Mouse (Mus musculus) bone marrow, adult 2 months (tissue): Measurements from ENCODE around the gene Ctnna2. TPM values are rescaled to one million over a fixed set of nuclear protein-coding genes. Genes with fewer than 3 reads are reported as not detected.

Experiments
- H3K27ac ChIP-seq: fragments of 200-500 bp; 2 replicates; pipeline ENCODE4 v1.5.1; 2012; ENCODE audit warnings: low read depth, mild to moderate bottlenecking, control low read depth, inconsistent platforms, low read length; ENCODE audit not compliant: control insufficient read depth, poor library complexity, insufficient read depth
- H3K4me1 ChIP-seq: fragments of 200-500 bp; 2 replicates; pipeline ENCODE4 v1.6.1; 2011; ENCODE audit warnings: low read length; ENCODE audit not compliant: control insufficient read depth, insufficient read depth
- H3K4me3 ChIP-seq: fragments of 200-500 bp; replicated peaks from 2 replicates; pipeline ENCODE3; 2011; ENCODE audit warnings: mild to moderate bottlenecking, low read depth, low read length, control low read depth; ENCODE audit not compliant: control insufficient read depth
- CTCF ChIP-seq: fragments of 200-500 bp; IDR thresholded peaks from 2 replicates; pipeline ENCODE4 v1.5.1; 2011; ENCODE audit warnings: low read length, control low read depth; ENCODE audit not compliant: control insufficient read depth, insufficient read depth
- POLR2A ChIP-seq: fragments of 200-500 bp; IDR thresholded peaks from 2 replicates; pipeline ENCODE4 v1.6.1; 2011; ENCODE audit warnings: low read depth, mild to moderate bottlenecking, control low read depth, low read length, borderline replicate concordance; ENCODE audit not compliant: control insufficient read depth
- WGBS: fragments of 180-500 bp; shearing (Covaris S2); methylation state at CpG from one replicate; pipeline ENCODE4 v1.1.7; 2018; 5-methylcytosine and 5-hydroxymethylcytosine counted together
- polyA plus RNA-seq: library from polyadenylated mRNA; stranded (reverse); fragments of >200 nt; gene quantifications from 2 replicates; pipeline ENCODE4 v1.2.4, GENCODE M21; 2011; ENCODE audit warnings: low replicate concordance; ENCODE audit not compliant: missing spikeins, insufficient read depth, insufficient read length

Ctnna2 gene
- polyA plus RNA-seq, 1 experiment: not detected

DNA sequence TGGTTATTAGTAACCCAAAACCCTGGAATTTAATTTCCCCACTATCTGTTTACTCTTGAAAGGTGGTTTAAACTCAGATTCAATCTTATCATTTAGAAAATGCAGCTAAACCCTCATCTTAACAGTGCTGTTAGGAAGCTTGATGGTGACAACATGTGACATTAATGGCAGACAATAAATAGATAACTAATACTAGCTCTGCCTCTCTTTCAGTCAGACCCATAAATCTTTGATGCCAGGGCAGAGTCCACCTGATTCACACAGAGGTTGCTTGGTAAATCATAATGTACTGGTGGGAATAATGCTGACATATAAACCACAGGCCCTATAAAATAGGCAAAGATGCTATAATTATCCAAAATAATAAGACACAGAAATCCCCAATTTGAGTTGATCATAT, 398.6 kb downstream of the Ctnna2 start:
- Histone ChIP-seq H3K27ac (no peak overlapping the region), H3K4me3 (no peak overlapping the region), H3K4me1 (no peaks in the 10 kb centered on the region)
- TF ChIP-seq CTCF: no peak
- no peak for TF ChIP-seq POLR2A

DNA sequence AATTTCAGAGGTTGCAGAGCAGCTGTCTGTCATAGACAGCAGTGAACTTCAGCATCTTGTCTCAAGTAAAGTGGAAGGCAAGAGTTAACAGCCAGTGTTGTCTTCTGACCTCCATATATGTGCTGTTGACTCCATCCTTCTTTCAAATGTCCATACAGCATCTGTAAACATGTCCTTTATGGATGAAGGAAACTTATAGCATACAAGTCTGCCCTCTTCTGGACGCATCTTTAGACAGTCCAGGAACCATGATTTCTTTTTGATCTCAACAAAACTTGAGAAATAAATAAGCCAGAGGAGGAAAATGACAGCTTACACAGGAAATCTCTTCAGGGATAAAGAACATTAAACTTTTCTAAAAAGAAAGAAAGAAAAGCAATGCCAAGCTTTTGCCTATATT, 400.9 kb downstream of the Ctnna2 start:
- WGBS: 44% methylated on average over 1 of the region's 1 CpGs
- H3K4me3 ChIP-seq: no peak overlapping the region
- H3K27ac ChIP-seq: no peak overlapping the region
- H3K4me1 ChIP-seq: no peaks in the 10 kb centered on the region
- no peak for TF ChIP-seq CTCF
- no peak for TF ChIP-seq POLR2A

DNA sequence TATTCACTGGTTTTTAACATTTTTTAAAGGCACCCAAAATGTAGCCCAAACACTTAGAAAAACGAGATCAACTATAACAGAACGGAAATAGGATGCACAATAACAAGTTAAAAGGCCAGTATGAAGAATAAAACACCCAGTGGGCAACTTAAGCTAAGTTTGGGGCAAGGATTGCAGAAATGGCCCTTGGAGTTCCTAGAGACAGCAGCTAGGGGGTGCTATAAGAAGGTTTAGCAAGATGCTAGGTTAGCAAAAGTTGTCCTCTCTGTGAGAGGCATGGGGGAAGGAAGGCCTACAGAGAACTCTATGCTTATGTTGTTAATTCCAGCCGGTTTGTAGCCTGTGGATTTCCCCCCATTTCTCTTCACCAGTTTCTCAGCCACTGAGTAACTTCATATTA, 401.9 kb downstream of the Ctnna2 start:
- Histone ChIP-seq H3K4me1 (no peaks in the 10 kb centered on the region), H3K27ac (no peak overlapping the region), H3K4me3 (no peak overlapping the region)
- no peak for TF ChIP-seq CTCF
- no peak for TF ChIP-seq POLR2A
- 51% methylated on average over 3 of the region's 3 CpGs for WGBS

DNA sequence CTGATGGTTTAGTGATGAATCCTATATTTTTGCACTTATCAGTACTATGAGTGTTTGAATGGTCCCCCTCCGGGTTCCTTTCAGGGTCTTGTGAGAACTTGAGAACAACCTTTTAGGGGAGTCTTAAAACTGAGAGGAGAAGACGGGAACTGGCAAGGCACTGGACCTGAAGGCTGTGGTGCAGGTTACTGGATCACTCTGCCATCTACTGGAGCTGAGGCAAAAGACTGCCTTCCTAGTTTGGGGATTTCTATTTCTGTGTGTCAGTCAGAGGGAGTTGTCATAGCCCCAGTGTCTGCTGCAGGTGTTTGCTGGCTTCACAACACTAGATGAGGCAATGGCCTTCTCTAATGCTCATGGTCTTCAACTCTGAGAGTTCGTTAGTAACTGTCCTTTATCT, 406.9 kb downstream of the Ctnna2 start:
- TF ChIP-seq POLR2A (no peak), CTCF (no peak)
- H3K4me1 ChIP-seq: no peaks in the 10 kb centered on the region
- H3K4me3 ChIP-seq: no peak overlapping the region
- WGBS: 49% methylated on average over 3 of the region's 3 CpGs
- H3K27ac ChIP-seq: no peak overlapping the region

DNA sequence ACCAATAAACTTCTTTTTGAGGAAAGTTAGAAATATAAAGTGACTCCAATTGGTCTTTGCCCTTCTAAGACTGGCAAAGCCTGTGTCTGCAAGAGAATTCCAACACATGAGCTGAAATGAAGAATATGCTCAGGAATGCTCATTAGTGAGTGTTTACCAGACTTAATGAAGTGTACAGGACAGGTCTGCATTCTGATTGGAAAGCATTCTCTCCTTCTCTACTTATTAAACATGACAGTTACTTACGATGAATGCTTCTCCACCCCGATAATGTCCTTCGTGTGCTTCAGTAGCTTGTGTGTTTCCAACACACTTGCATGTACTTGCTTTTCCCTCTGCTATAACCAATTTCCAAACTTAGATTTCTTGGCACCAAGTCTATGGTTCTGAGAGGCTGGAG, 409.6 kb downstream of the Ctnna2 start:
- TF ChIP-seq CTCF: no peak
- TF ChIP-seq POLR2A: no peak
- H3K4me1 ChIP-seq: no peaks in the 10 kb centered on the region
- WGBS: 87% methylated on average over 3 of the region's 3 CpGs
- no peak overlapping the region for H3K4me3 ChIP-seq
- H3K27ac ChIP-seq: no peak overlapping the region

DNA sequence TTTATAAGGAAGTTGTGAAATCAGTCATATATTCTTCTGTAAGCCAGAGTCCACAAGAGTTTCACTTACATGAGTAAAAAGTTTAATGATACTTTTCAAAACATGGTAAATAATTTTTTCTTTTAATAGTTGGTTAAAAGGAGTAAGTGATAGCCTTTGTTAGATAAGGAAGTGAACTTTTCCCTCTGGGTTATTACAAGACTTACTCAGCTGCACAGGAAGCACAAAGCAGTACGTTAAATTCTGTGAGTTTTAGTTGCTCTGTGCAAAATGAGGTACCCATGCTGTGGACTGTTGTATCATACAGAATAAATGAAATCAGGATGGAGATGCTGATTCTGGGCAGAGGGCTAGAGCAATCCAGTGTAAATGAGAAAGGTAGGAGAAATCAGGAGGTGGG, 423.3 kb downstream of the Ctnna2 start:
- 51% methylated on average over 1 of the region's 1 CpGs for WGBS
- TF ChIP-seq POLR2A (no peak), CTCF (no peak)
- H3K4me1 ChIP-seq: no peaks in the 10 kb centered on the region
- H3K4me3 ChIP-seq: no peak overlapping the region
- no peak overlapping the region for H3K27ac ChIP-seq

DNA sequence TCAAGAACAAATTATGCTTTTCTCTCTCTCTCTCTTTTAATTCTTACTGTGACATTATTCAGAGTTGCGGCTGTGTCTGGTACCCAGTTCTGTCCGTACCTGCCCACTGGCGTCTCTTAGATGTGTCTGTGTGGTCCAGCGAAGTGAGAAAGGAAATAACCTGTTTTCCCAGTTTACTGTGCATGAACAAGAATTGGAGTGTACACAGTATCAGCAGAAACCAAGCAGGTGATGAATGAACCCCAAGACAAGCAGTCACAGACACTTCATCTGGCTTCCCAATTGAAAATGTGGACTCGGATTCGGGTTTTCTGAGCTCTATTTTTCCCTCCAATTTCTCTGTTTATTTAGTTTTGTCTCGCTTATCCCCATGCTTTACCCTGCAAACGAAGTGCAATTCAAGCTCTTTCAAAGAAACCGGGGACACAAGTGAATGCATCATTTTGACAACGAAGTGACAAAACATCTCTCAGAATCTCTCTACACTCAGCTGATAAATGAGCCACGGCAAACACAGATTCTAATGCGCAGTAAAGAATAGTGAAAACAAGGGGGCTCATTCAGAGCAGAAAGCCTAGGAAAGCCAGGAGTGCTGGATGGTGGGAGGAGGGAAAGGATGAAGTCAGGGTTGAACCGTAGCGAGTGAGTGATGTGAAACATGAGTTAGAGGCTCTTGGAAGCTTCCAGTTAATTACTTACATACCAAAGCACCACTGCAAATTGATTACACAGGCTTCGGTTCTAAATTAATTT, 442.3 kb downstream of the Ctnna2 start:
- Histone ChIP-seq H3K4me3 (no peak overlapping the region), H3K4me1 (no peaks in the 10 kb centered on the region), H3K27ac (no peak overlapping the region)
- WGBS: 78% methylated on average over 15 of the region's 15 CpGs
- TF ChIP-seq POLR2A (no peak), CTCF (no peak)

DNA sequence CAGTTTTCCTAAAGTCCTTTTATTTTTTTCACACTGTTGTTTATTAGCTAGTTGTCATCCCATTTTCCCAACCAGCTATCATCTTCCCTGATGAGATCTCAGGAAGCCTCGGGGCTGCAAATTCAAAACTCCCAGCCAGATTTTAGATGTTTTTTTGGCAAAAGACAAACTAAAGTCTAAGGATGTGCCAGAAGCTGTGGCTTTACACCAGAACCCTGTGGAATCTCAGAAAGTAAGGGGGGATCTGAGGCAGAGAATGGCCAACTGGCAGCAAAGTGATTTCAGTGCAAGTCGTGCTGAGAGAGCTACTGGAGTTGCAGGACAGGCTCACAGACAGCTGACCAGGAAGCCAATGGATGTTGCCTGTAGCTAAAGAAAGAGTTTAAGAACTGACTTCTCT, 451.9 kb downstream of the Ctnna2 start:
- Histone ChIP-seq H3K4me1 (no peaks in the 10 kb centered on the region), H3K4me3 (no peak overlapping the region), H3K27ac (no peak overlapping the region)
- TF ChIP-seq POLR2A (no peak), CTCF (no peak)
- WGBS: 68% methylated on average over 2 of the region's 2 CpGs

DNA sequence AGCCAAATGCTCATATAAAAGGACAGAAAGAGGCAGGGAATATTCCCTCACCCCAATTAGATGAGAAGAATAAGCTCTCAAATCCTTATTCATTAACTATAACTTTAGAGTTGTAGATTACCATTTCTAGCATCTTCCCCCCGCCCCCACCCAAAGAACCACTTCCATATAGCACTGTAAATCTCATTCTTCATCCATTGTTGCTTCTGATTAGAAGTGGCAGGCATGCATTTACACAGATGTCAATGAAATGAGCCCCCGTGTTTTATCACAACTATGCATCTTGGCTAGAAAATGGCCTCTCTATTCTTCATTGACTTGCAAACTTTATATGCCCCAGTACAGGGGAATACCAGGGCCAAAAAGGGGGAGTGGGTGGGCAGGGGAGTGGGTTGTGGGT, 457.7 kb downstream of the Ctnna2 start:
- H3K4me1 ChIP-seq: no peaks in the 10 kb centered on the region
- H3K27ac ChIP-seq: no peak overlapping the region
- TF ChIP-seq POLR2A: no peak
- no peak for TF ChIP-seq CTCF
- 68% methylated on average over 2 of the region's 2 CpGs for WGBS
- H3K4me3 ChIP-seq: no peak overlapping the region

DNA sequence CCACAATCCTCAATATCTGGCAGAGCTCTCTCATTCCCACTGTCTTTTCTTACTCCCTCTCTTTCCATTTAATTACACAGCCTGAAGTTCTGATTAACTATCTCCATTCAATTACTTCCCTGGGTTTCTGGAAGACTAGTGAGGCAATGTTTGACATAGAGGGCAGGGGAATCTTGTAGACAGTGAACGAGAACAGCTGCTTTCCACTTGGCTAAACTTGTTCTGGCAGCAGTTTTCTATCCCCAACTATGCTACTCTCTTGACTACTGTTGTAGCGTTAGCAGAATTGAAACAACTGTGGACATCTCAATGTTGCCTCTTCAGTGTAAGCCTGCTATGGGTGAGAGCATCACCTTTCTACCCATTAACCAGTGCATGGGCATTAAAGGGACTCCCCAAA, 463.0 kb downstream of the Ctnna2 start:
- no peak for TF ChIP-seq POLR2A
- no peak for TF ChIP-seq CTCF
- H3K27ac ChIP-seq: no peak overlapping the region
- WGBS: 70% methylated on average over 2 of the region's 2 CpGs

More for the DNA sequence above, 463.0 kb downstream of the Ctnna2 start:
- H3K4me1 ChIP-seq: no peaks in the 10 kb centered on the region
- H3K4me3 ChIP-seq: no peak overlapping the region
